Mouse (Mus musculus) kidney, postnatal 4 days (tissue): Measurements from ENCODE around the gene Irs2.
A peak's percentile ranks its signal among the peaks of the same experiment; 100 is the strongest.

Source experiments
- DNase-seq, 2 experiments: peaks; one replicate each; pipeline ENCODE4 v3.0.0; 2021; ENCODE audit warnings: mixed read lengths in 2 of 2

The Irs2 gene

GRCm38 (mm10) chr8:10986638-10987037 lies 21.6 kb downstream of the Irs2 start:
- DNase-seq: no peak

GRCm38 (mm10) chr8:10985064-10985463 lies 23.2 kb downstream of the Irs2 start:
- DNase-seq: no peak

- DNase-seq: no peak
Observed at GRCm38 (mm10) chr8:10980876-10981275, 27.4 kb downstream of the Irs2 start.

GRCm38 (mm10) chr8:10979916-10980315 lies 28.3 kb downstream of the Irs2 start:
- no peak for DNase-seq

- no peak for DNase-seq
Observed at GRCm38 (mm10) chr8:10979196-10979794, 29.0 kb downstream of the Irs2 start.

GRCm38 (mm10) chr8:10978377-10978776 lies 29.9 kb downstream of the Irs2 start:
- peak; percentile 81 to 87 for DNase-seq

GRCm38 (mm10) chr8:10977742-10978376 lies 30.4 kb downstream of the Irs2 start:
- DNase-seq: peak; percentile 42 to 52

GRCm38 (mm10) chr8:10974659-10975058 lies 33.6 kb downstream of the Irs2 start:
- peak; percentile 32 to 55 for DNase-seq

- DNase-seq: no peak
Observed at GRCm38 (mm10) chr8:10974126-10974525, 34.1 kb downstream of the Irs2 start.

- peak in 1 of 2 experiments; percentile 49 for DNase-seq
Observed at GRCm38 (mm10) chr8:10972851-10973452, 35.3 kb downstream of the Irs2 start.

GRCm38 (mm10) chr8:10971984-10972383 lies 36.3 kb downstream of the Irs2 start:
- DNase-seq: no peak

GRCm38 (mm10) chr8:10971509-10971908 lies 36.7 kb downstream of the Irs2 start:
- no peak for DNase-seq

- peak in 1 of 2 experiments; percentile 19 for DNase-seq
Observed at GRCm38 (mm10) chr8:10970496-10971456, 37.5 kb downstream of the Irs2 start.

- DNase-seq: no peak
Observed at GRCm38 (mm10) chr8:10968687-10969086, 39.6 kb downstream of the Irs2 start.

GRCm38 (mm10) chr8:10965401-10966117 lies 42.7 kb downstream of the Irs2 start:
- DNase-seq: peak in 1 of 2 experiments; percentile 37

- no peak for DNase-seq
Observed at GRCm38 (mm10) chr8:10964511-10965099, 43.7 kb downstream of the Irs2 start.

- peak; percentile 75 to 83 for DNase-seq
Observed at GRCm38 (mm10) chr8:10961989-10962388, 46.3 kb downstream of the Irs2 start.

GRCm38 (mm10) chr8:10960277-10960819 lies 47.9 kb downstream of the Irs2 start:
- DNase-seq: peak; percentile 37 to 51

GRCm38 (mm10) chr8:10957292-10957955 lies 50.8 kb downstream of the Irs2 start:
- DNase-seq: no peak

GRCm38 (mm10) chr8:10953346-10954053 lies 54.8 kb downstream of the Irs2 start:
- peak; percentile 87 to 92 for DNase-seq
